Mouse (Mus musculus) adipocyte (in vitro differentiated cells): ENCODE measurements around the gene Vax2.
A peak's percentile ranks its signal among the peaks of the same experiment; 100 is the strongest.

Experiments
- DNase-seq: peaks from one replicate; pipeline ENCODE4 v3.0.0-alpha.2; 2016; ENCODE audit warnings: low spot score

Vax2 gene

GRCm38 (mm10) chr6:83711067-83711675, at the start of gene Vax2:
TSS of gene Vax2 (plus strand) at chr6:83711264.
- peak; percentile 51 for DNase-seq

GRCm38 (mm10) chr6:83665009-83665408, 46.1 kb upstream of the Vax2 start:
- no peak for DNase-seq

GRCm38 (mm10) chr6:83673395-83673794, 37.7 kb upstream of the Vax2 start:
- DNase-seq, result peak; percentile 87

- DNase-seq, result no peak
Measured at GRCm38 (mm10) chr6:83677757-83678156, 33.3 kb upstream of the Vax2 start, which contains the start of gene Cd207. TSS of gene Cd207 (minus strand) at chr6:83677857.

GRCm38 (mm10) chr6:83689374-83689773, 21.7 kb upstream of the Vax2 start:
- DNase-seq, result no peak

GRCm38 (mm10) chr6:83690277-83690676, 20.8 kb upstream of the Vax2 start:
- peak; percentile 64 for DNase-seq

GRCm38 (mm10) chr6:83690936-83691335, 20.1 kb upstream of the Vax2 start:
- DNase-seq, result no peak

GRCm38 (mm10) chr6:83692962-83693361, 18.1 kb upstream of the Vax2 start:
- no peak for DNase-seq

GRCm38 (mm10) chr6:83693835-83694234, 17.2 kb upstream of the Vax2 start:
- DNase-seq, result peak; percentile 77

- DNase-seq, result no peak
Measured at GRCm38 (mm10) chr6:83695731-83696130, 15.3 kb upstream of the Vax2 start.

- no peak for DNase-seq
Measured at GRCm38 (mm10) chr6:83696684-83697083, 14.4 kb upstream of the Vax2 start.

GRCm38 (mm10) chr6:83697932-83698331, 13.1 kb upstream of the Vax2 start:
- DNase-seq, result no peak

- no peak for DNase-seq
Measured at GRCm38 (mm10) chr6:83699971-83700370, 11.1 kb upstream of the Vax2 start.

GRCm38 (mm10) chr6:83701001-83701400, 10.1 kb upstream of the Vax2 start:
- DNase-seq, result no peak

- no peak for DNase-seq
Measured at GRCm38 (mm10) chr6:83702146-83702999, 8.7 kb upstream of the Vax2 start.

- DNase-seq, result no peak
Measured at GRCm38 (mm10) chr6:83703000-83703721, 7.9 kb upstream of the Vax2 start.

GRCm38 (mm10) chr6:83703722-83704078, 7.4 kb upstream of the Vax2 start:
- no peak for DNase-seq

- no peak for DNase-seq
Measured at GRCm38 (mm10) chr6:83704294-83704693, 6.8 kb upstream of the Vax2 start.

- DNase-seq, result no peak
Measured at GRCm38 (mm10) chr6:83704701-83705100, 6.4 kb upstream of the Vax2 start.

GRCm38 (mm10) chr6:83707738-83708510, 3.1 kb upstream of the Vax2 start:
- peak; percentile 42 for DNase-seq

GRCm38 (mm10) chr6:83710361-83711066, 550 bp upstream of the Vax2 start:
- DNase-seq, result no peak
